Mouse (Mus musculus) ZHBTc4 (cell line): Measurements from ENCODE around the gene Aldh3b3.
"Not testable (repeated sequence)": the region's sequence is repeated elsewhere in the genome, so short reads cannot be mapped to it uniquely, and the experiment has no call there.

Experiments
- DNase-seq: peaks from one replicate; pipeline ENCODE4 v3.0.0-alpha.2; 2011; ENCODE audit warnings: low read depth, low spot score

The Aldh3b3 gene

DNA sequence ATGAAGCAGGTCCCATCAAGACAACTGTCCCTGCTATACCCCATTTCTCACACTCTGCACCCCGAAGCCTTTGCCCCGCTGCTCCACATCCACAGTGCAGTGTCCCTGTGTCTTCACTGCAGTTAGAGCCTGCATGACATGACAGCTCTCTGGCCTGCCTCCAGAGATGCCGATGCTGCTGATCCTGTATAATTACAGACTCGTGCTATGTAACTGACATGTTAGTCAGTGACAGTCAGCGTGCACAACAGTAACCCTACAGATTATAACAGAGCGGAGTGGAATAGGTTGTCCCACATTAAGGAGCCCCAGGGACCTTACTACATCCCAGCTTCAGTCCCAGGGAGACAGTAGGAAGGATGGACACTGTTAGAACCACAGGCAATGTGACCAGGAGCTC lies 16.2 kb downstream of the Aldh3b3 start:
- not testable (repeated sequence) for DNase-seq

DNA sequence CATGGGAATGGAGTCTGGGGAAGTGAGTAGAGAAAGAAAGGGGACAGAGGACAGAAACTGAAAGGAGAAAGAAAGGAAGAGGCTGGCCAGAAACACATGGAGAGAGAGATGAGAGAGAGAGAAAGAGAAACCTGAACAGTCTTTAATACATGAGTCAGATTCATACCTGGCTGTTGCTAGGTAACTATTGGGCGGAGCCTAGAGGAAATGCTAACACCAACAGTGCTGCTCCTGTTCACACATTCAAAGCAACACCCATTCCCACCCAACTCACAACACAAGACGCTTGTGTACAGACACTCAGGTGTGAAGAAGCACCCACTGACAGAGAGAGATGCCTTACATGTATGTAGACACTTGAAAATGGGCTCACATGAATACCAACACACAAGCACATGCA lies 17.4 kb downstream of the Aldh3b3 start:
- no peak for DNase-seq

DNA sequence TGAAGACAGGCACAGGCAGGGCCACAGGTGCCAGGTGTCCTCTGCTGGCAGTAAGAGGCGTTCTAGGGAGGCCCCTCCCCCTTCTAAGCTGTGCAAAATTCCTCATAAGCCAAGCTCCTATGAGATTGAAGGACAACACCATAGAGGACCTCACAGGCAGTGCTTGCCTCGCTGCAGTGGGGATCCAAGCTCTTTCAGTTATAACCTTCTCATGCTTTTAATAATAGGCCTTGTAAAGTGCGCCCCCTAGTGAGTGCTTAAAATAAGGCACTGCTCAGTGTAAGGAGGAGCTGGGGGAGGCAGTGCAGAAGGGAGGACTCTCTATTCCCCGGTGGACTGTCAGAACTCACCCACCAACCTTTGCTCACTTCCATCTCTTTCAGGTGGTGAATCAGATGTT lies 21.9 kb downstream of the Aldh3b3 start:
- DNase-seq, result peak; percentile 89

DNA sequence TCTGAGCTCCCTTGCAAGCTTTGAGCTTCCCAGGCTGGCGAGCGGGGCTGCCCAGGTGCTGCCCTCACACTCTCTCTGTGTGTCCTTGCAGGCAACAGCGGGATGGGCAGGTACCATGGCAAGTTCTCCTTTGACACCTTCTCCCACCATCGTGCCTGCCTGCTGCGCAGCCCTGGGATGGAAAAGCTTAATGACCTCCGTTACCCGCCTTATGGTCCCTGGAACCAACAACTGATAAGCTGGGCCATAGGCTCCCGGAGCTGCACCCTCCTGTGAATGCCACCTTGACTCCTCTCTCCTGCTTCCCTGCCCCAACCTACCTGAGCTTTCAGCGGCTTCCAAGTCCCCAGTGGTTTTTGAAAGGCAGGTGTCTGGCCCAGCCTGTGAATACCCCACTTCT lies 22.5 kb downstream of the Aldh3b3 start:
- DNase-seq, result no peak

DNA sequence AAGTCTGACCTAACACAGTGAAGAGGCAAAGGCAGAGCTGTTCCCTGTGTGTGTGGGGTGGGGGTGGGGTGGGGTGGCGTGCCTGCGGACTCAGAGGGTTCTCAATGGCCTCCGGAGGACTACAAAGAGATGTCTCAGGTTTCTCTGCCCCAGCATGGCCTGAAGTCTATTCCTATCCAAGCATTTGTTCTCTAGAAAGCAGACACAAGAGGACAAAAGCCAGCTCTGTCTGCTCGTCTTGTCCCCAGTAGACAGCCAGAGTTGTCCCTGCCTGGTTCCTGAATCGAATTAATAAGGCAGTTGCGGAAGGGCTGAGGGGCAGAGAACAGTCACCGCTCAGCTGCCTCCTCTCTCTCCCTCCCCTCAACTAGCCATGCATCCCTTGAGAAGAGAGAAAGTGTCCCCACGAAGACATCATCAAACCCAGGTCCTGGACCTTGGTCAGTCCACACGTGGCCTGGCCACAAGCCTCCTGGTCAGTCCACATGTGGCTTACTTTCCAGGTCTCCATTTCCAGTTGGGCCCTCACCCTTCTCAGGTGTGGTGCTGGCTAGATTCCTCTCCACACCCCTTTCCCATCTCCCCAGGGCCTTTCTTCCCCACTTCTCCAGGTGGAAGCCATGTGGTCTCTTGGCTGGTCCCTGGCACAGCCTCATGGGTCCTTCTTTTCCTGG lies 25.2 kb downstream of the Aldh3b3 start:
- peak; percentile 24 for DNase-seq

DNA sequence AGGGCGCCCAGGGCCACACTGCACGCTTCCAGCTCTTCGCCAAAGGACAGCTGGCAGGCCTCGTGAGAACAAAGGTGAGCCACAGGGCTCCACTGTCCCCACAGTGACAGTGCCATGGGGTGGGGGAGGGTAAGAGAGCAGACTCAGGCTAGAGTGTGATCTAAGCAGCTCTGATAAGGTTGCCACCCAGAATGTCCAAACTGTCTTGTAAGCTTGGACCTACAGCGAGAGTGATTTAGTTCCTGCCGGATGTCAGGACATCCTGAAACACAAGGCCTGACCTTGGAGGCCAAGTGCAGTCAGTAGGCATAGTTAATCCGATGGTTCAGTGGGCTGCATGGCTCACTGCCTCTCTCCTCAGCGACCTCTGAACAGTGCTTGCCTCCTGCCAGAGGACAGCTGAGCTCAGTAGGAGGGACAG lies 26.8 kb downstream of the Aldh3b3 start:
- no peak for DNase-seq

DNA sequence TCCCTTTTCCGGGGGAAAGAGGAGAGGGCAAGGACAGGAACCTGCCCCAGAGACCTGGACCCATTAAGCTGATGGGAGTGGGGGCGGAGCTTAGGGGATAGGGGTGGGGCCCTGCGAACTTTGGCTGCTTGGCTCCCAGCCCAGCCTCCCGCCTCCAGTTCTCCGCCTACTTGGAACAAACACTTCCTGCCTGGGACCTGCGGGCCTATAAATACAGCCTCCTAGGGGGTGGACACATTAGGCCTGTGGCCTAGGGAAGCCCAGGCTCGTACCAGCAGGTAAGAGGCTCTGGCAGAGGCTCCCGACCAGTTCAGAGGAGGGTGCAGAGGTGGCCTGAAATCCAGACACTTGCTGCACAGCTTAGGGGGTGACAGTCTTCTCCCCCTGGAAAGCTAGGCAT lies 27.9 kb downstream of the Aldh3b3 start, which contains the start of gene Acy3:
TSS of gene Acy3 (plus strand) at position 237 of the 400 bp plus-strand sequence.
- peak; percentile 91 for DNase-seq

DNA sequence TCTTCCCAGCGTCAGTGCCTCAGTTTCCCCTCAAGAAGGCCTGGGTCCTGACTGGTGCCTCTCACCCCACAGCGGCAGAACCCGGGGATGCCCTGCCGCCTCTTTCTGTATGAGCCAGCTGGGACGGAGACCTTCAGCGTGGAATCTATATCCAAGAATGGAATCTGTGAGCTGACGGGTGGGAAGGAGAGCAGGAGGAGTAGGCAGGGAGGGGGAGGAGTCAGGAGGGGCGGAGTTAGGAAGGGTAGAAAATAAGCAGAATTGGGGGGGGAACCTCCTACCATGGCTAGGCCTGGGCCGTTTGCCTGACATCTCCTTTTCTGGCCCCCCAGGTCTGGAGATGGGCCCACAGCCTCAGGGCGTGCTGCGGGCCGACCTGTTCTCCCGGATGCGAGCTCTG lies 29.6 kb downstream of the Aldh3b3 start:
- DNase-seq, result peak; percentile 38

DNA sequence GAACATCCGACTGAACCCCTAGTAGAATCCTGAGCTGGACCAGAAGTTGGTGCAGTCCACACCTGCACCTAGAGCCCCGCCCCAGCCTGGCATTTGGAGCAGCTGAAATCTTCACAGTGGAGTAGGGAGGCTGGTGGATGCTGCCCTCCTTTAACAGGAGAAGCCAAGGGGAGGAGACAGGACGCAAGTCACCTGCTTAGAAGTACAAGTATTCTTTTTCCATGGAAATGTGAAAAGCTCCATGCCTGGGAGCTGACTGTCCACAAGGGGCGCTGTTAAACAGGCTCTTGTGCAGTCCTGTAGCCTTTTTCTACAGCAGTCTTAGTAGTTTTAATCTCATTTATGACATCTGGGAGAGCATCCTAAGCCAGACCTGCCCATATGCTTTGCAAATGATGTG lies 30.3 kb downstream of the Aldh3b3 start:
- peak; percentile 79 for DNase-seq

DNA sequence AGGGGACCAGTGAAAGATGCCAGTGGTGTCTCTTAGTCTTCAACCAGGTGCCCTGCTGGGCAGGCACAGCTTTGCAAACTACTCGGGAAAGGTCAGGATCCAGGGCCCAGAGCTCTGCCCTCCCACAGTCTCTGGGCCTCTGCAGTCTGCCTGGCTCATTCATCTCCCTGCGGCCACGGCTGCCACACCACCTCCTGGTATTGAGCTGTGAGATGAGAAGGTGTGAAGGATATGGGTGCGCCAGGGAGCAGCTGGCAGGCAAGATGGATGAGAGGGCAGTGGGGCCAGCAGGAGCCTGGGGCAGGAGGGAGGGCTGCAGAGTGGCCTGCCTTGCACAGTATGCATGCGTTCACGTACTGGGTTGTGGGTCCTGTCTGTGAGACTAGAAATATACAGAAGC lies 32.4 kb downstream of the Aldh3b3 start:
- no peak for DNase-seq

DNA sequence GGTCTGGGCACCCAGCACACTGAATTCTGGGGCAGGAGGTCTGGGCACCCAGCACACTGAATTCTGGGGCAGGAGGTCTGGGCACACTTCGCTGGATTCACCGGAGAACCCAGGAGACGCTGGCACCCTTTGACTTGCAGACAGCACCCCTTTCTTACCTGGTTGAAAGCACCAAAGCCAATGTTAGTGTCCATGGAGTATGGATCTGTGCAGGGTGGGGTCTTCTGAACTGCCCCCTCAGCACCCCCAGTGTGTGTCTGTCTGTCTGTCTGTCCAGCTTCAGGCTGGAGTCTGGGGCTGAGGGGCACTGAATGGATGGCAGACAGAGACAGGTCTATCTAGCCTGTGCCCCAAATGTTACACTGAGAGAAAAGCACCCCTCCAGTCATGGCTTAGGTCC lies 33.1 kb downstream of the Aldh3b3 start:
- DNase-seq, result no peak

DNA sequence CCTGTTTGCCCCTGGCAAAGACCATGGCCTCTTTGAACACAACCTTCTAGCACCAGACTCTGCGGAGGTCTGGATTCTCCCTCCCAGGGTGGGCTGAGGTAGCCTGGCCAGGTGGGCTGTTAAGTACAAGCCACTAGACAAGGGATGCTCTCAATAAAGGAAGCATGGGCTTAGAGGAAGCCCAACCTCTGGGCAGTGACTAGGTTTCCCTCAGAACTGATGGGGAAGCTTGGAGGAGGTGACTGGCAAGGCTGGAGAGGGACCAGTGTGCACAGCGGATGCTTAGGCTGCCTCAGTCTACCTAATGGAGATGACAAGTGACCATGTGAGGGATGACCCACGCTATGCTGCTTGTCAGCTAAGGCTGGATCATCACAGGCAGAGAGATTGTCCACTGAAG lies 33.5 kb downstream of the Aldh3b3 start:
- DNase-seq, result no peak

DNA sequence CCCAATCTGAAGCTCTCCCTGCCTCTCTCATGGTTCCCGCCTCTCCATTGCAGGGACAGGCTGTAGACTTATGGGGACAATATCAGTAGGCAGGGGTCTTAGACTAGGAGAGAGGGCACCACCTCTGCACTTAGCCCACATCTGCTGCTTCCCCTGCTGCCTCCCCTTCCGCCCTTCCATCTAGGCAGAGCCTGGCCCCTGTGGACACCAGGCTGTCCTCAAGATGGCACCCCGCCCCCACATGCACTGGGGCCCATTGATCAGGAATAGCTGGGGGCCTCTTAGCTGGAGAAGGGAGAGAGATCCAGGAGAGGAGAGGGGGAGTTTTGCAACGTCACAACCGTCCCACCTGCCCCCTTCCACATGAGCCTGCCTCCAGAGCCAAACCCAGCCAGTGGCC lies 34.0 kb downstream of the Aldh3b3 start, which contains the start of gene Tbx10:
TSS of gene Tbx10 (plus strand) at position 337 of the 400 bp plus-strand sequence.
- no peak for DNase-seq

DNA sequence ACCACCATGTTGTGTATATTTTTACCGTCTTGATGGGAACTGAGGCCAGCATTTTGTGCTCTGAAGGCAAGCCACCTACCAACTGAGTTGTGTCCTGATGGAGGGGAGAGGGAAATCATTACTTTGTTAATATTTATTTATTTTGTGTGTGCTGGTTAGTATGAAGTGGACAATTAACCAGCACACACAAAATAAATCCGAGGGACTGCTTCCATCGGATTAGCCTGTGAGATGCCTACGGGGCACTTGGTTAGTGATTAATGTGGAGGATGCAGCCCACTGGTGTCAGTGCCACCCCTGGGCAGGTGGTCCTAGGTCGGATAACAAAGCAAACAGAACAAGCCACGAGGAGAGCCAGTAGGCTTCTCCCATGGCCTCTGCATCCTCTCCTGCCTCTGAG lies 36.5 kb downstream of the Aldh3b3 start:
- no peak for DNase-seq

DNA sequence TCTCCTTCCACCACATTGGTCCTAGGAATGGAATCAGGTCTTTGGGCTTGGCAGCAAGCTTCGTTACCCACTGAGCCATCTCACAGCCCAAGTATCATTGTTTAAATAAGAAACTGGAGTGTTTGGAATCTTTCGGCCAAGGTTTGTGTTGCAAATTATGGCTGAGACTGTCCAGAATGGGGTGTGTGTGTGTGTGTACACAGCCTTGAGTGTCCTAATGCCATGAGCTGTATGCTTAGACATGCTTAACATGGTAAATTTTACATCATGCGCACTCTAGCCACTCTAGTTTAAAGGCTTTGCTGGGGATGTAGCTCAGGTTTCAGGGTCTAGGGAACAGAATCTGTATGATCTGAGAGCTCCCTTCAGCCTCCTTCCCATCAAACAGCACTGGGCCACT lies 37.1 kb downstream of the Aldh3b3 start:
- DNase-seq, result no peak

DNA sequence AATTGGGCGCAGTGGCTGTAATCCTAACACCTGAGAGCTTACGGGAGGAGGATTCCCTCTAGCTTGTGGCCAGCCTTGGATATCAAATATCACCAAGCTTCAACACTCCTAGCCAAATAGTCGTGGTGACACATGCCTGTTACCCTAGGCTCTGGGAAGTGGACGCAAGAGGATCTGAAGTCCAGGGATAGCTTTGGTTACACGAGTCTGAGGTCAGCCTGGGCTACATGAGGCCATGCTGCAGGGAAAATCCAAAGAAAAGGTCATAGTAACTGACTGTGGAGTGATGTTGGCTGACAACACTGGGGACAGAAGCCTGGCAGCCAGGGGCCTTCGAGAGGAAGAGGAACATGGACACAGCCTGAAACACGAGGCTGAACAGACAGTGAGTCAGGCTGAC lies 37.7 kb downstream of the Aldh3b3 start:
- no peak for DNase-seq

DNA sequence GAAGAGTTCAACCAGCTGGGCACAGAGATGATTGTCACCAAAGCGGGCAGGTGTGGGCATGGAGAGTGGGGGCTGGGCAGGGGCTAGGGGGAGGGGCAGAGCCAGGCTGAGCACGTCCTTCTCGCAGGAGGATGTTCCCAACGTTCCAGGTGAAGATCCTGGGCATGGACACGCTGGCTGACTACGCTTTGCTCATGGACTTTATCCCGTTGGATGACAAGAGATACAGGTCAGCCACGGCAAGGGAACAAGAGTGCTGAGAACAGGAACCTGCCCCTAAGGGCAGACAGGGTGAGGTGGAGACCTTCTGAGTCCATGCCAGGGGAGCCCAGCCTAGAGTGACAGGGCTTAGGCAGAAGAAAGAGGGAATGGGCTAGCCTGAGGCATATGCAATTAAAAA lies 38.3 kb downstream of the Aldh3b3 start:
- no peak for DNase-seq

DNA sequence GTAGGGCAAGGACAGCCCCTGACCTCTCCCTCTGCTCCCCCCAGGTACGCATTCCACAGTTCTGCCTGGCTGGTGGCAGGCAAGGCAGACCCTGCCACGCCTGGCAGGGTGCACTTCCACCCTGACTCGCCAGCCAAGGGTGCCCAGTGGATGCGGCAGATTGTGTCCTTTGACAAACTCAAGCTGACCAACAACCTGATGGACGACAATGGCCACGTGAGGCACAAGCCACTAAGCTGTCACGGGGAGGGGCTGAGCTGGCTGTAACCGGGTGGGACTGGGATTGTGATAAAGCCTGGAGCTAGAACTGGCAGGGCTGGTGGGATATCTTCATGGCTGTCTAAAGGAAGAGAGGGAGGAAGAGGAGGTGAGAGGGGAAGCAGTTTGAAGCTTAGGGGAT lies 38.8 kb downstream of the Aldh3b3 start:
- DNase-seq, result no peak

DNA sequence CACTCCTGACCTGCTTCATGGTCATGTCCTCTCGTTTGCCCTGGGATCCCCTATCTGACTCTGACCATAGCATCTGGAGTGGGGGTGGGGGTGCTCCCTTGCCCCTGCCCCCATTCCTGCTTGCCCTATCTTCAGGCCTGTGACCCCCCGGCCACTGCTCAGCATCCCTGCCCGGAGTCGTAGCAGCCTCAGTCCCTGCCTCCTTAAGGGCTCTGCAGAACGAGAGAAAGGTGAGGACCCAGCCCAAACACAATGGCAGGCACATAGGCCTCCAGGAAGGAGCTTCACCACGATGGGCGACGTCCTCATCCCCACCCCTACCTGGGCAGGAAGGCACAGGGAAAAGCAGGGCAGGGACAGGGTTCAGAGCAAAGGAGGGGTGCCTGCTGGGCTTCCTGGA lies 39.9 kb downstream of the Aldh3b3 start:
- DNase-seq, result no peak

DNA sequence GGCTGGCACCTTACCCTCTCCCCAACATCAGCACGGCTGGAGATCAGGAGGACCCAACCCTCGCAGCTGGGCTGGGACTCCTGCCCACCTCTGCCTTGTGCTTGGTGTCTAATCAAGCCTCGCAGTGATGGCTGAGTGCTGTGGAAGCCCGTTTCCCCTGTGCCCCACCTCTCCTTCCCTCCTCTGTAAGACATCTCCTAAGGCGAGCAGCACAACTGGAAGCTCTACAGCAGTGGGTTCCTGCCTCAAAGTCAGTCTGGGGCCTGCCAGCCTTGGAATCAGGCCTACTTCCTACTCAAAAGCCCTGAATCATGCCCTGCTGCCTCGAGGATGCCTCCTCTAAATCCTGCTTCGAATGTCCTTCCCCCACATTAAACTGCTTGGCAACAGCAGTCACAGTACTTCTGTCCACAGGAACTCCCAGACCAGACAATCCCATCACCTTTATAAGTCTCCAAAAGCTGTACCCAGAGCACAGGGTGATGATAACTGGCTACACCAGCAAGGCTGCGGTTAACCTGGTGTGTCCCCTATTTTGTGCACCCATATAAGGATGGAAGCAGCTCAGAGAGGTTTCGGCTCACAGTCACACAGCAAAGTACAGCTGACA lies 40.8 kb downstream of the Aldh3b3 start:
- DNase-seq, result no peak

DNA sequence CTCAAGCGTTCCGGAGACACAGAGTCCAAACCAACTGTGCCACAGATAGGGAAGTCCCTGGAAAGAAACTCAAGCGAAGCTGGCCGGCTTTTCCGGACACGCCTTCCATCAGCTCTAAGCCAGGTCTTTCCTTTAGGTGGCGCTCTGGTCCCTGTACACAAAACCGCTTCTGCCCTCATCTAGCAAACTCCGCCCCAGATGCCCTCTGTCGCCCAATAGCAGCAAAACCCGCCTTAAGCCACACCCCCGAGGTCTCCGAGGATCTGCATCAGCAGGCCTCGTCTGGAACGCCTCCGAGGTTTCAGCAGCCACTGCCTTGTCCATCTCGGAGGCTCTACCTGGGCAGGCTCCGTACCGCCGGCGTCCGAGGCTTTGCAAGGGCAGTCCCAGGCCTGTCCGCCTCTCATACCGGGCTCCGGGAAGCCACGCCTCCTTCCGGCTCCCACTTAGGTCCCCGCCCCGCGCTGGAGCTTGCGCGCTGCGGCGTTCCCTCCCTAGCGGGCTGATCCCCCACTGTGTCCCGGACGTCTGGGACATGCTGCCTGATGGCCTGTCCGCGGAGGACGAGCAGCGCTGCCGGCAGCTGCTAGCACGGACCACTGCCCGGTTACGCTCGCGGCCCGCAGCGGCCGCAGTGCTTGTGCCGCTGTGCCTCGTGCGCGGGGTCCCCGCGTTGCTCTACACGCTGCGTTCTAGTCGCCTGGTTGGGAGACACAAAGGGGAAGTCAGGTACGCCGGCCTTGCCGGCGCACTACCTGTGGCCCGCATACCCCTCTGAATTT lies 41.9 kb downstream of the Aldh3b3 start, which contains the start of the genes Nudt8 and Gm49405:
TSS of gene Nudt8 (plus strand) at position 462 of the 782 bp plus-strand sequence.
TSS of gene Gm49405 (plus strand) at position 508 of the 782 bp plus-strand sequence.
- peak; percentile 98 for DNase-seq

DNA sequence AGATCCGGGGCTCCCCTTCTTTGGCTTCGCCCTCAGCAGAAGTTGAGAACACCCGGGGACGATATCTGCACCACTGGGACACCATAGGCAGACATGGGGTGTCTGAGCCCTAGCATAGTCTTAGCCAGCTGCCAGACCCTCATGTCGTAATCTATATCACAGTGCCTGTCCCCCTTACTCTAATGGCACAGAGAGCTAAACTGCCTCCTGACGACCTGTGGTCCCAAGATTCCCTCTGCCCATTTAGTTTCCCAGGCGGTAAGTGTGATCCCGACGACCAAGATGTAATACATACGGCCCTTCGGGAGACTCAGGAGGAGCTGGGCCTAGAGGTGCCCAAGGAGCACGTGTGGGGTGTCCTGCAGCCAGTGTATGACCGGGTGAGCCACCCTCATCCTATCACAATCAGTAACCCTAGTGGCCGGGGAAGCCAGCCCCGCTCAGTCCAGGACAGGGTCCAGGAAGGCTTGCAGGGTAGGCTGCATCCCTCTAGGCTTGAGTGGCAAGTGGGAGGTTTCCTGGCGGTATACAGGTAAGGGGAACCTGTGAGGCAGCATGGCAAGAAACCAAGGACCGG lies 42.6 kb downstream of the Aldh3b3 start:
- DNase-seq, result no peak
